Mouse (Mus musculus) liver, embryonic 11.5 days (tissue): ENCODE data around the gene Olfr374. TPM values are rescaled to one million over a fixed set of nuclear protein-coding genes. Genes with fewer than 3 reads are reported as not detected.

Source experiments
- ATAC-seq: fragments of 200-750 bp; cut with Nextera tagmentation; replicated peaks from 2 replicates; pipeline ENCODE4 v1.8.0; 2017; ENCODE audit warnings: moderate number of reproducible peaks, mild to moderate bottlenecking, moderate TSS enrichment, moderate library complexity; ENCODE audit not compliant: low FRiP score
- DNase-seq: peaks from one replicate; pipeline ENCODE4 v3.0.0-alpha.2; 2017; ENCODE audit warnings: low spot score
- H3K27ac ChIP-seq: fragments of 300-500 bp; sonication (generic); 2 replicates; pipeline ENCODE4 v1.5.1; 2014; ENCODE audit warnings: mild to moderate bottlenecking, low read depth, low read length, control low read depth
- H3K27me3 ChIP-seq: fragments of 300-500 bp; sonication (generic); replicated peaks from 2 replicates; pipeline ENCODE4 v1.6.1; 2014; ENCODE audit warnings: low read length, mixed read lengths; ENCODE audit not compliant: control insufficient read depth, insufficient read depth
- H3K36me3 ChIP-seq: fragments of 300-500 bp; sonication (generic); 2 replicates; pipeline ENCODE4 v1.6.1; 2014; ENCODE audit warnings: mild to moderate bottlenecking, low read length, moderate library complexity, mixed read lengths; ENCODE audit not compliant: control insufficient read depth, insufficient read depth
- H3K4me1 ChIP-seq: fragments of 300-500 bp; sonication (generic); replicated peaks from 2 replicates; pipeline ENCODE4 v1.6.1; 2014; ENCODE audit warnings: low read length, mixed read lengths; ENCODE audit not compliant: control insufficient read depth, insufficient read depth
- H3K4me2 ChIP-seq: fragments of 300-500 bp; sonication (generic); 2 replicates; pipeline ENCODE4 v1.6.1; 2014; ENCODE audit warnings: mild to moderate bottlenecking, control low read depth, moderate library complexity
- H3K4me3 ChIP-seq: fragments of 300-500 bp; sonication (generic); 2 replicates; pipeline ENCODE4 v1.5.1; 2014; ENCODE audit warnings: low read depth, low read length, control low read depth
- H3K9ac ChIP-seq: fragments of 300-500 bp; sonication (generic); 2 replicates; pipeline ENCODE4 v1.6.1; 2014; ENCODE audit warnings: low read depth, low read length, control low read depth
- H3K9me3 ChIP-seq: fragments of 300-500 bp; sonication (generic); 2 replicates; pipeline ENCODE4 v1.6.1; 2016; ENCODE audit warnings: low read length, inconsistent platforms, mixed read lengths; ENCODE audit not compliant: control insufficient read depth
- WGBS: fragments of 180-500 bp; shearing (Covaris S2); extraction: QIAGEN DNeasy Blood & Tissue Kit; methylation state at CpG from one replicate; pipeline ENCODE4 v1.1.7; 2014; 5-methylcytosine and 5-hydroxymethylcytosine counted together
- polyA plus RNA-seq: library from polyadenylated mRNA; unstranded; fragments of >200 nt; fragmentation: Nextera tagmentation; extraction: Ambion mirVana; gene quantifications from 2 replicates; pipeline ENCODE4 v1.2.1, GENCODE M21; 2014

Olfr374 gene
- polyA plus RNA-seq, 1 experiment from 2014 or later, result not detected

GRCm38 (mm10) chr8:72143256-72143824, 36.5 kb downstream of the Olfr374 start:
- Histone ChIP-seq H3K27ac (no peak overlapping the region), H3K4me1 (peaks cover 6% of the 10 kb centered on the region; the same call in 1 of the 2 replicates), H3K9ac (no peak overlapping the region), H3K36me3 (peaks cover 45% of the 10 kb centered on the region), H3K9me3 (no peaks in the 10 kb centered on the region), H3K4me2 (no peak overlapping the region), H3K27me3 (no peaks in the 10 kb centered on the region), H3K4me3 (no peak overlapping the region)
- DNase-seq (no peak), ATAC-seq (no peak)
- WGBS, result 62% methylated on average over 13 of the region's 13 CpGs

- no peaks in the 10 kb centered on the region for H3K9me3 ChIP-seq
- no peaks in the 10 kb centered on the region for H3K27me3 ChIP-seq
- no peak overlapping the region for H3K4me2 ChIP-seq
- no peak for ATAC-seq
- peaks cover 35% of the 10 kb centered on the region for H3K36me3 ChIP-seq
- peaks cover 6% of the 10 kb centered on the region; the same call in 1 of the 2 replicates for H3K4me1 ChIP-seq
- no peak overlapping the region for H3K27ac ChIP-seq
- no peak overlapping the region for H3K9ac ChIP-seq
- no peak for DNase-seq
- 60% methylated on average over 5 of the region's 5 CpGs for WGBS
- H3K4me3 ChIP-seq, result no peak overlapping the region
Measured at GRCm38 (mm10) chr8:72144345-72144975, 37.6 kb downstream of the Olfr374 start.

- H3K27me3 ChIP-seq, result no peaks in the 10 kb centered on the region
- ATAC-seq, result no peak
- DNase-seq, result no peak
- no peak overlapping the region for H3K27ac ChIP-seq
- H3K4me1 ChIP-seq, result peaks cover 6% of the 10 kb centered on the region; the same call in 1 of the 2 replicates
- no peak overlapping the region for H3K4me2 ChIP-seq
- H3K9me3 ChIP-seq, result no peaks in the 10 kb centered on the region
- 76% methylated on average over 3 of the region's 3 CpGs for WGBS
- H3K9ac ChIP-seq, result no peak overlapping the region
- H3K4me3 ChIP-seq, result no peak overlapping the region
- peaks cover 36% of the 10 kb centered on the region for H3K36me3 ChIP-seq
Measured at GRCm38 (mm10) chr8:72145511-72145910, 38.7 kb downstream of the Olfr374 start.

DNA sequence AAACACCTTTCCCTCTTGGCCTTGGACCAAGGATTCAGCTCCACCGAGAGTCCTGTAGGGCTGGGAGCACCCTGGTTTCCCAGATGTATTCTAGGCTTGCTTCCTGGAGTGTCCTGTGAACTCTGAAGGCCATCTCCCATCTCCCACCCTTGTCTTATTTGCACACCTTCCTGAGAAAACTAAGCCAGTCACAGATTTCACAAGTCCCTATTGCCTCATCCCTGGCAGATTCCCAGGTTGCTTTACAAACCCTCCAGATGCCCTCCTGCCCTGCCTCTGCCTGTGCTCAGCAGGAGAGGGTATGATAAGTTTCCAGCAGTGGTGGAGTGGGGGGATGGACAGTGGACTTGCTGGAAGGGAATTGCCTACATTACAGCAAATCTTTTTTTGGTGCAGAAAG, 39.2 kb downstream of the Olfr374 start:
- DNase-seq (no peak), ATAC-seq (no peak)
- H3K9ac ChIP-seq, result no peak overlapping the region
- WGBS, result 81% methylated on average over 1 of the region's 1 CpGs
- no peaks in the 10 kb centered on the region for H3K27me3 ChIP-seq
- H3K9me3 ChIP-seq, result no peaks in the 10 kb centered on the region
- no peak overlapping the region for H3K4me3 ChIP-seq
- H3K4me2 ChIP-seq, result no peak overlapping the region
- H3K36me3 ChIP-seq, result peaks cover 40% of the 10 kb centered on the region
- H3K27ac ChIP-seq, result no peak overlapping the region
- peaks cover 6% of the 10 kb centered on the region; the same call in 1 of the 2 replicates for H3K4me1 ChIP-seq

GRCm38 (mm10) chr8:72146556-72146955, 39.7 kb downstream of the Olfr374 start:
- Histone ChIP-seq H3K27ac (no peak overlapping the region), H3K36me3 (peaks cover 42% of the 10 kb centered on the region), H3K9me3 (no peaks in the 10 kb centered on the region), H3K27me3 (no peaks in the 10 kb centered on the region), H3K9ac (no peak overlapping the region), H3K4me1 (peaks cover 6% of the 10 kb centered on the region; the same call in 1 of the 2 replicates), H3K4me3 (no peak overlapping the region), H3K4me2 (no peak overlapping the region)
- no peak for ATAC-seq
- DNase-seq, result no peak
- 88% methylated on average over 3 of the region's 3 CpGs for WGBS

- H3K4me3 ChIP-seq, result no peak overlapping the region
- H3K4me2 ChIP-seq, result no peak overlapping the region
- H3K9ac ChIP-seq, result no peak overlapping the region
- H3K36me3 ChIP-seq, result peaks cover 39% of the 10 kb centered on the region
- no peaks in the 10 kb centered on the region for H3K9me3 ChIP-seq
- DNase-seq (no peak), ATAC-seq (no peak)
- H3K27ac ChIP-seq, result no peak overlapping the region
- H3K27me3 ChIP-seq, result no peaks in the 10 kb centered on the region
- 73% methylated on average over 2 of the region's 2 CpGs for WGBS
- peaks cover 6% of the 10 kb centered on the region; the same call in 1 of the 2 replicates for H3K4me1 ChIP-seq
Measured at GRCm38 (mm10) chr8:72147266-72147665, 40.4 kb downstream of the Olfr374 start.

DNA sequence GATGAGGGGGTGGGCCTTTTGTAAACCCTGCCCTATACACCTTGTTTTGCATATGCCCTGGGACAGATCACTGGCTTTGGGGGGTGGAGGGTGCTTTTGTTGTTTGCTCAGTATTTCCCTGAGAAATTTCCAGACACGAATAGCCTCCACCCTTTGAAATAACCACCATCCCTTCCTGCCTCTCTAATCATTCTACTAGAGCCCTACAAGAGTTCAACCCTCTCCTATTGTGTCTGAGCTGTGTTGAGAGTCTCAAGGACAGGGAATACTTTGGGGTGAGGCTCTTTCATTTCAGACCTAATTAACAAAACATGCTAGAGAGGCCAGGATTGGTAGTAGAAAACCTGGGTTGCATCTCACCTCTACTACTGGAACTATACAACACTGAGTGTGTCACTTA, 42.2 kb downstream of the Olfr374 start:
- WGBS, result 77% methylated on average over 1 of the region's 1 CpGs
- Histone ChIP-seq H3K4me2 (no peak overlapping the region), H3K9ac (no peak overlapping the region), H3K4me3 (no peak overlapping the region), H3K36me3 (peaks cover 38% of the 10 kb centered on the region), H3K4me1 (peaks cover 6% of the 10 kb centered on the region; the same call in 1 of the 2 replicates), H3K27me3 (no peaks in the 10 kb centered on the region), H3K9me3 (no peaks in the 10 kb centered on the region), H3K27ac (no peak overlapping the region)
- no peak for ATAC-seq
- no peak for DNase-seq

DNA sequence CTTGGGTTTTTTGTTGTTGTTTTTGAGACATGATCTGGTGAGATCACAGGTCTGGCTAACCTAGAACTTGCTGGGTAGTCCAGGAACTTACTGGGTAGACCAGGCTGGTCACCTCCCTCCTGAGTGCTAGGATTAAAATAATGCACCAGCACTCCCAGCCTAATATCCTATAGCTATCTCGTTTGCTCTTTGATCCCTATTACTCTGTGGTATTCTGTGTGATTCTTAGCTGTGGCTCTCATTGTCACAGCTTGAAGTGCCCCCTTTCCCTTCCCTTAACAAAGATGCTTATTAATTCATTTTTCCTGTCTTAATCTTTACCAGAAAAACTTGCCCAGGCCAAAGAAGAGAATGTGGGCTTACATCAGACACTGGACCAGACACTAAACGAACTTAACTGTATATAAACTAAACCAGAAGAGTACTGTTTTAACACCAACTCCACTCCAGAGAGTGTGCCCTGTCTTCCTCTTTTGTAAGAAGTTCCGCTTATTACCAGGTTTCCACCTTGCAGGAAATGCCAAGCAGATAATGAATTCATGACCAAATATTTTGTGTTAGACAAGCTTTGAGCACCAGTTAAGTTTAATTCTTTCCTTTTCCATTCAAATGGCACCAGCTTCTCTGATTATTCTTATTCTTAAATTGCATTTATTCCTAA, 44.7 kb downstream of the Olfr374 start:
- Histone ChIP-seq H3K9me3 (no peaks in the 10 kb centered on the region), H3K9ac (no peak overlapping the region), H3K27ac (no peak overlapping the region), H3K27me3 (no peaks in the 10 kb centered on the region), H3K4me3 (no peak overlapping the region), H3K4me2 (no peak overlapping the region), H3K36me3 (peaks cover 21% of the 10 kb centered on the region), H3K4me1 (no peaks in the 10 kb centered on the region)
- 70% methylated on average over 3 of the region's 3 CpGs for WGBS
- no peak for ATAC-seq
- no peak for DNase-seq
